Mouse (Mus musculus): Measurements from ENCODE around the gene Ppat. TPM values are rescaled to one million over a fixed set of nuclear protein-coding genes. Genes with fewer than 3 reads are reported as not detected.
A peak's percentile ranks its signal among the peaks of the same experiment; 100 is the strongest.

Gene Ppat
- total and polyA plus RNA-seq, 3 experiments = 103 to 180 (median 110) TPM

GRCm38 (mm10) chr5:76974554-76975285 lies 23.3 kb upstream of the Ppat start, which contains the start of gene Srp72 (continued):
- TF ChIP-seq UBTF (IDR thresholded peaks at IDR 0.05; ENCODE audit: borderline replicate concordance, insufficient read depth, low read depth, low read length) = no peak
- TF ChIP-seq RCOR1 (IDR thresholded peaks at IDR 0.05; ENCODE audit: low read depth, low read length) = no peak
- TF ChIP-seq MEF2A (IDR thresholded peaks at IDR 0.05; ENCODE audit: extremely low read depth, insufficient replicate concordance, low read depth, low read length, poor library complexity, severe bottlenecking) = no peak
- no peak for TF ChIP-seq MYB (IDR thresholded peaks at IDR 0.05; ENCODE audit: low read depth, low read length)
- no peak for TF ChIP-seq ZNF384 (IDR thresholded peaks at IDR 0.05; ENCODE audit: low read depth, low read length)
- peak in 1 of 2 experiments; percentile 15; a peak in 1 of 4 replicates for TF ChIP-seq EP300 (IDR thresholded peaks at IDR 0.05; ENCODE audit: low read depth in 1 of 2, low read length in 2 of 2)
- TF ChIP-seq MAFK (IDR thresholded peaks at IDR 0.05; ENCODE audit: borderline replicate concordance, low read depth, low read length) = no peak
- TF ChIP-seq CHD1 (IDR thresholded peaks at IDR 0.05; ENCODE audit: low read depth, low read length) = peak; percentile 86; the same call in 1 of the 2 replicates
- peak; percentile 49; the same call in 1 of the 2 replicates for TF ChIP-seq ZMIZ1 (IDR thresholded peaks at IDR 0.05; ENCODE audit: low read depth, low read length)
- no peak for TF ChIP-seq CTCF (IDR thresholded peaks at IDR 0.05 in 2 of 3, conservative IDR thresholded peaks at IDR 0.05 in 1 of 3; ENCODE audit: control insufficient read depth in 1 of 3, insufficient read depth in 1 of 3, low read depth in 2 of 3, low read length in 3 of 3, poor library complexity in 1 of 3, severe bottlenecking in 1 of 3)
- TF ChIP-seq POLR2AphosphoS2 (IDR thresholded peaks at IDR 0.05; ENCODE audit: low read length) = peak; percentile 51; the same call in 1 of the 2 replicates
- TF ChIP-seq SIN3A (IDR thresholded peaks at IDR 0.05; ENCODE audit: low read length) = peak; percentile 99
- TF ChIP-seq NELFE (IDR thresholded peaks at IDR 0.05; ENCODE audit: low read depth, low read length) = peak; percentile 85
- no peak for TF ChIP-seq TAL1 (IDR thresholded peaks at IDR 0.05; ENCODE audit: low read length)
- no peak for TF ChIP-seq RAD21 (IDR thresholded peaks at IDR 0.05; ENCODE audit: low read depth, low read length)
- TF ChIP-seq MAX (IDR thresholded peaks at IDR 0.05; ENCODE audit: low read length) = peak; percentile 84
- no peak; the same call in 1 of the 2 replicates for TF ChIP-seq MYC (IDR thresholded peaks at IDR 0.05; ENCODE audit: low read depth, low read length)
- TF ChIP-seq GATA1 (IDR thresholded peaks at IDR 0.05; ENCODE audit: low read depth, low read length) = no peak
- TF ChIP-seq MAZ (IDR thresholded peaks at IDR 0.05; ENCODE audit: low read depth, low read length) = peak; percentile 88
- TF ChIP-seq JUND (IDR thresholded peaks at IDR 0.05; ENCODE audit: low read depth, low read length) = no peak
- TF ChIP-seq ELF1 (IDR thresholded peaks at IDR 0.05; ENCODE audit: low read depth, low read length) = peak; percentile 79
- TF ChIP-seq CHD2 (IDR thresholded peaks at IDR 0.05; ENCODE audit: low read length) = peak; percentile 91
- no peak for TF ChIP-seq BHLHE40 (IDR thresholded peaks at IDR 0.05; ENCODE audit: borderline replicate concordance, low read depth, low read length)
- no peak for TF ChIP-seq GABPA (IDR thresholded peaks at IDR 0.05; ENCODE audit: low read depth, low read length)
- no peak for TF ChIP-seq TBP (IDR thresholded peaks at IDR 0.05; ENCODE audit: low read depth, low read length)
